Mouse (Mus musculus): ENCODE results near the gene Sh3kbp1. TPM values are rescaled to one million over a fixed set of nuclear protein-coding genes. Genes with fewer than 3 reads are reported as not detected.
A peak's percentile ranks its signal among the peaks of the same experiment; 100 is the strongest.

The Sh3kbp1 gene
- total and polyA plus RNA-seq, 3 experiments = 45.4 to 85.8 (median 48.2) TPM

GRCm38 (mm10) chrX:159731421-159731820 lies 104.3 kb downstream of the Sh3kbp1 start:
- H3K36me3 ChIP-seq (replicated peaks in 1 of 2; ENCODE audit: control insufficient read depth in 1 of 2, insufficient read depth in 1 of 2, low read length in 1 of 2) = no peaks in the 10 kb centered on the region
- no peak overlapping the region for H3K4me3 ChIP-seq (replicated peaks in 1 of 3; ENCODE audit: low read depth in 2 of 3, low read length in 2 of 3, poor library complexity in 1 of 3)
- H3K79me2 ChIP-seq (replicated peaks; ENCODE audit: control insufficient read depth, extremely low read depth, insufficient read depth, poor library complexity, severe bottlenecking) = peaks cover 22% of the 10 kb centered on the region
- peaks cover 8 to 47% of the 10 kb centered on the region in 2 experiments for H3K4me1 ChIP-seq (ENCODE audit: control insufficient read depth in 1 of 2, insufficient read depth in 2 of 2)
- H3K9ac ChIP-seq (ENCODE audit: insufficient read depth, low read depth) = no peak overlapping the region
- H3K27ac ChIP-seq (ENCODE audit: insufficient read depth, low read depth) = no peak overlapping the region
- no peak overlapping the region for H3K4me2 ChIP-seq (ENCODE audit: insufficient read depth, low read depth, poor library complexity, severe bottlenecking)
- in situ Hi-C loops (cut with MboI; ENCODE audit: low pct_ligation_motif_present, low pct_unique_long_range_greater_than_20kb, low sequenced_read_pairs) (no loop called here), dilution Hi-C loops (cut with MboI; ENCODE audit: extremely low pct_ligation_motif_present, extremely low pct_unique_long_range_greater_than_20kb, low sequenced_read_pairs) (no loop called here)
- H3K27me3 ChIP-seq (replicated peaks) = no peaks in the 10 kb centered on the region
- H3K9me3 ChIP-seq (replicated peaks; ENCODE audit: low read length) = no peaks in the 10 kb centered on the region
- no peak for DNase-seq (ENCODE audit: extremely low read depth)
- TF ChIP-seq NRF1 (IDR thresholded peaks at IDR 0.05; ENCODE audit: low read depth, low read length) (no peak), SIN3A (IDR thresholded peaks at IDR 0.05; ENCODE audit: low read length) (no peak), POLR2A (IDR thresholded peaks at IDR 0.05; ENCODE audit: low read depth, low read length) (no peak), ELF1 (IDR thresholded peaks at IDR 0.05; ENCODE audit: low read depth, low read length) (no peak), CHD1 (IDR thresholded peaks at IDR 0.05; ENCODE audit: low read depth, low read length) (no peak), CHD2 (IDR thresholded peaks at IDR 0.05; ENCODE audit: low read length) (no peak), POLR2AphosphoS2 (IDR thresholded peaks at IDR 0.05; ENCODE audit: low read depth, low read length) (no peak), KAT2A (IDR thresholded peaks at IDR 0.05; ENCODE audit: insufficient replicate concordance, low read length) (no peak), PAX5 (IDR thresholded peaks at IDR 0.05; ENCODE audit: low read length) (no peak), TBP (conservative IDR thresholded peaks at IDR 0.05; ENCODE audit: low read depth, low read length) (no peak), USF1 (IDR thresholded peaks at IDR 0.05; ENCODE audit: low read depth, low read length) (no peak), ZC3H11A (IDR thresholded peaks at IDR 0.05; ENCODE audit: low read depth, low read length) (no peak), MAFK (IDR thresholded peaks at IDR 0.05; ENCODE audit: insufficient replicate concordance, low read length) (no peak)

GRCm38 (mm10) chrX:159732845-159733244 lies 105.8 kb downstream of the Sh3kbp1 start:
- Histone ChIP-seq H3K4me2 (ENCODE audit: insufficient read depth, low read depth, poor library complexity, severe bottlenecking) (peak overlapping the region; percentile 72), H3K27ac (ENCODE audit: insufficient read depth, low read depth) (peak overlapping the region; percentile 87), H3K4me3 (replicated peaks in 1 of 3; ENCODE audit: low read depth in 2 of 3, low read length in 2 of 3, poor library complexity in 1 of 3) (peak overlapping the region in 2 of 3 experiments; percentile 2 to 6), H3K9ac (ENCODE audit: insufficient read depth, low read depth) (peak overlapping the region; percentile 32), H3K9me3 (replicated peaks; ENCODE audit: low read length) (no peaks in the 10 kb centered on the region), H3K36me3 (replicated peaks in 1 of 2; ENCODE audit: control insufficient read depth in 1 of 2, insufficient read depth in 1 of 2, low read length in 1 of 2) (no peaks in the 10 kb centered on the region), H3K4me1 (ENCODE audit: control insufficient read depth in 1 of 2, insufficient read depth in 2 of 2) (peaks cover 8 to 61% of the 10 kb centered on the region in 2 experiments), H3K79me2 (replicated peaks; ENCODE audit: control insufficient read depth, extremely low read depth, insufficient read depth, poor library complexity, severe bottlenecking) (peaks cover 26% of the 10 kb centered on the region), H3K27me3 (replicated peaks) (no peaks in the 10 kb centered on the region)
- dilution Hi-C loops (cut with MboI; ENCODE audit: extremely low pct_ligation_motif_present, extremely low pct_unique_long_range_greater_than_20kb, low sequenced_read_pairs) = no loop called here
- TF ChIP-seq ZC3H11A (IDR thresholded peaks at IDR 0.05; ENCODE audit: low read depth, low read length) = no peak
- peak; percentile 7; the same call in 1 of the 2 replicates for TF ChIP-seq CHD2 (IDR thresholded peaks at IDR 0.05; ENCODE audit: low read length)
- peak; percentile 28; the same call in 1 of the 2 replicates for TF ChIP-seq ELF1 (IDR thresholded peaks at IDR 0.05; ENCODE audit: low read depth, low read length)
- peak; percentile 37; the same call in 1 of the 2 replicates for TF ChIP-seq POLR2A (IDR thresholded peaks at IDR 0.05; ENCODE audit: low read depth, low read length)
- TF ChIP-seq ETS1 (conservative IDR thresholded peaks at IDR 0.05; ENCODE audit: low read depth, low read length) = peak; percentile 52
- TF ChIP-seq NRF1 (IDR thresholded peaks at IDR 0.05; ENCODE audit: low read depth, low read length) = no peak
- peak; percentile 46 for TF ChIP-seq BHLHE40 (IDR thresholded peaks at IDR 0.05; ENCODE audit: low read depth, low read length)
- no peak for TF ChIP-seq IRF4 (IDR thresholded peaks at IDR 0.05; ENCODE audit: low read depth, low read length)
- TF ChIP-seq NELFE (IDR thresholded peaks at IDR 0.05; ENCODE audit: low read depth, low read length) = peak; percentile 53; the same call in 1 of the 2 replicates
- TF ChIP-seq TCF12 (IDR thresholded peaks at IDR 0.05; ENCODE audit: low read depth, low read length) = peak; percentile 33; the same call in 1 of the 2 replicates
- TF ChIP-seq SIN3A (IDR thresholded peaks at IDR 0.05; ENCODE audit: low read length) = 0 out of 2 replicates have a peak, but pooled peaks have one; percentile 49
- 0 out of 2 replicates have a peak, but pooled peaks have one; percentile 24 for TF ChIP-seq MAX (IDR thresholded peaks at IDR 0.05; ENCODE audit: low read length)
- peak; percentile 78 for TF ChIP-seq TBP (conservative IDR thresholded peaks at IDR 0.05; ENCODE audit: low read depth, low read length)
- no peak for TF ChIP-seq SMC3 (IDR thresholded peaks at IDR 0.05; ENCODE audit: low read depth, low read length)
- DNase-seq (ENCODE audit: extremely low read depth) = no peak
- in situ Hi-C loops (cut with MboI; ENCODE audit: low pct_ligation_motif_present, low pct_unique_long_range_greater_than_20kb, low sequenced_read_pairs) = no loop called here
